Mouse (Mus musculus) small intestine, adult 2 months (tissue): ENCODE data around the gene Ppp6r3.

Experiments
- CTCF ChIP-seq: fragments of 200-500 bp; IDR thresholded peaks from 2 replicates; pipeline ENCODE4 v1.5.1; 2012; ENCODE audit warnings: low read depth, mild to moderate bottlenecking, control low read depth, inconsistent platforms, low read length, moderate library complexity, mixed read lengths; ENCODE audit not compliant: insufficient replicate concordance, insufficient read length; ENCODE audit errors: extremely low read depth
- POLR2A ChIP-seq: fragments of 200-500 bp; IDR thresholded peaks from 2 replicates; pipeline ENCODE4 v1.6.1; 2012; ENCODE audit warnings: low read depth, mild to moderate bottlenecking, control low read depth, inconsistent platforms, low read length, moderate library complexity

- TF ChIP-seq CTCF (no peak), POLR2A (0 out of 2 replicates have a peak, but pooled peaks have one; percentile 8)
Measured at GRCm38 (mm10) chr19:3434124-3434523, 141.4 kb downstream of the Ppp6r3 start.
